Mouse (Mus musculus): ENCODE measurements around the gene Zfp362. TPM values are rescaled to one million over a fixed set of nuclear protein-coding genes. Genes with fewer than 3 reads are reported as not detected.

Gene Zfp362
- polyA plus RNA-seq, 1 experiment: 8.2 TPM

DNA sequence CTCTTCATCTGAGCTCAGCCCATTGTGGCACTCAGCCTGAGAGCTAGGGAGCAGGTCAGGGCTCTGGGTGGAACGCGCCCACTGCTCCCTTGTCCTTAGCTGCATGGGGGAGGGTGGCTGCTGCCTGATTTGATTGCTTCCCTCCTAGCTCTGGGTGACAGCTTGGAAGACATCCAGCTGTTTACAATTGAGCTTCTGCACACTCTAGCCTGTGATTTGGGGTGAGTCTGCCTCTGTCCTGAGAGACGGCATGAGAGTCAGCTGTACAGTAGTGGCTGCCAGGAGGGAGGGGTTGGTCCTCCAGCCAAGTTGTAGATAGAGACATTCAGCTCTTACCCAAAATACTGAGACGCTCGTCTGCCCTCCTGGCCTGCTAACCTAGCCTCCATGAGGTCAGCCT lies 71.6 kb downstream of the Zfp362 start:
- peak overlapping the region; percentile 66 for H3K27ac ChIP-seq (replicated peaks; ENCODE audit: low read depth, low read length)
- no peak overlapping the region for H3K4me3 ChIP-seq (ENCODE audit: insufficient read depth, low read depth, low read length)
- peaks cover 41% of the 10 kb centered on the region for H3K4me1 ChIP-seq (ENCODE audit: control insufficient read depth, insufficient read depth, insufficient read length, low read length)

DNA sequence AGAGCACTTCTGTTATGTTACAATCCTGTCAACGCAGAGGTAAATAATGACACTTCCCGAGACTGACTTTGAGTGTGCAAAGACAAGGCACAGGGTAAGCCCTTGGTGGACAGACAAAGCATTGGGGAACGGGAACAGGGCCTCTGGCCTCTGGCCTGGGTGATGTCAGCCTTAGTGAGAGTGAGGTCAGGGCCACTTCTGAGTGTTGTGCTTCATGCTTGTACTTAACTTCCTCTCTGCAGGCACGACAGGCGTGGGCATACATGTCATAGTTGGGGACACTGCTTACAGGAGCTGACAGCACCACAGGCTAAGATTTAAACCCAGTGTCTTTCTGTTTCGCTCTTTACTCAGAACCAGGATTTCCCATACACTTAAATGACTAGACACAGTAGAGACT lies 72.3 kb downstream of the Zfp362 start:
- Histone ChIP-seq H3K4me3 (ENCODE audit: insufficient read depth, low read depth, low read length) (no peak overlapping the region), H3K27ac (replicated peaks; ENCODE audit: low read depth, low read length) (peak overlapping the region; percentile 66), H3K4me1 (ENCODE audit: control insufficient read depth, insufficient read depth, insufficient read length, low read length) (peaks cover 44% of the 10 kb centered on the region)

DNA sequence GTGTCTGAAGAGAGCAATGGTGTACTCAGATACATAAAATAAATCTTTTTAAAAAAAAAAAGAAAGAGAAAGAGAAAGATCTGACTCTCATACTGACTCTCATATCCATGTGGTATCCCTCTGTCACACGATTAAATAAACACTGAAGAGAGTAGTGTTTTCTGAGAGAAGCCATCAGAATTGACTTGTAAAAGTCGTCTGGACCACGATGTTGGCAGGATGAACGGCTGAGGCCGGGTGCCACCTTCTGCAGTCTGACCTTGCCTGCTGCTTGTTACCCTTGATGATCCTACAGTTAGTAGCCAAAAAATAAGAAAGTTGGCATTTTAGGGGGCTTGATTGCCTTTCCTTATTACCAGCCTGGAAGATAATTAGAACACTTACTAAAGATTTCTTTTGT lies 73.1 kb downstream of the Zfp362 start:
- Histone ChIP-seq H3K4me1 (ENCODE audit: control insufficient read depth, insufficient read depth, insufficient read length, low read length) (peaks cover 44% of the 10 kb centered on the region), H3K27ac (replicated peaks; ENCODE audit: low read depth, low read length) (no peak overlapping the region), H3K4me3 (ENCODE audit: insufficient read depth, low read depth, low read length) (no peak overlapping the region)

DNA sequence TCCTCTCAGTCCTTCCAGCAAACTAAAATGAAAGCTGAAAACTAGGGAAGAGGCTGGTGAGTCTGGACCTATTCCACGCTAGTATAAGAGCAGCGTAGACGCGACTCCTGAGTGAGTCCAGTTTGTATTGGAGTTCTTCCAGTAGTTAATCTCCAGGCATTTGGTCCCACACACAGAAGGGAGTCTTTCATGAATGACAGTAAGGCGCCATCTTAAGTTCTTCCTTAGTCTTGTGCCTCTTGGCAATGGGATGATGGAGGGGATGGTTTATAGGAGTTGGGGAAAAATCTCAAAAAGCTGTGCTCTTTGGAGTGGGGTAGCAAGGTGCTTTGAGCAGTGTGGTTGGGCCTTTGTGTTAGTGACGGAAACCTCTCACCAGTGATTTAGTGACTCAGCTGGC lies 75.6 kb downstream of the Zfp362 start:
- peak overlapping the region; percentile 8; the same call in 1 of the 2 replicates for H3K4me3 ChIP-seq (ENCODE audit: insufficient read depth, low read depth, low read length)
- H3K4me1 ChIP-seq (ENCODE audit: control insufficient read depth, insufficient read depth, insufficient read length, low read length): peaks cover 34% of the 10 kb centered on the region
- H3K27ac ChIP-seq (replicated peaks; ENCODE audit: low read depth, low read length): peak overlapping the region; percentile 84

DNA sequence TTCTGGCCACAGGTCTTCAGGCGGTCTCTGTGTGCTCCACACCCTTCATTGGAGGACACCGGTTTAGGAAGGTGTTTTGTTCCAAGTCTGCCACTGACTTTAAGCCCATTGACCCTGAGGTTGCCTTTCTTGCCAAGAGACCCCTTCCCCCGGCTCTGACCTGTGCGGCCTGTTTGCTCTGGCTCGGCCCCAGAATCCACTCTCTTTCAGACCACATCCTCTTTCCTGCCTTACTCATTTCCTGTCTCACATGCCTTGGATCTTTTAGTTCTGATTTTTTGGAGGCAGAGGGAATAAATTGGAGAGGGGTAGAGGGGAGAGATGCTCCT lies 76.2 kb downstream of the Zfp362 start:
- peaks cover 29% of the 10 kb centered on the region for H3K4me1 ChIP-seq (ENCODE audit: control insufficient read depth, insufficient read depth, insufficient read length, low read length)
- H3K4me3 ChIP-seq (ENCODE audit: insufficient read depth, low read depth, low read length): peak overlapping the region; percentile 96
- H3K27ac ChIP-seq (replicated peaks; ENCODE audit: low read depth, low read length): peak overlapping the region; percentile 84

DNA sequence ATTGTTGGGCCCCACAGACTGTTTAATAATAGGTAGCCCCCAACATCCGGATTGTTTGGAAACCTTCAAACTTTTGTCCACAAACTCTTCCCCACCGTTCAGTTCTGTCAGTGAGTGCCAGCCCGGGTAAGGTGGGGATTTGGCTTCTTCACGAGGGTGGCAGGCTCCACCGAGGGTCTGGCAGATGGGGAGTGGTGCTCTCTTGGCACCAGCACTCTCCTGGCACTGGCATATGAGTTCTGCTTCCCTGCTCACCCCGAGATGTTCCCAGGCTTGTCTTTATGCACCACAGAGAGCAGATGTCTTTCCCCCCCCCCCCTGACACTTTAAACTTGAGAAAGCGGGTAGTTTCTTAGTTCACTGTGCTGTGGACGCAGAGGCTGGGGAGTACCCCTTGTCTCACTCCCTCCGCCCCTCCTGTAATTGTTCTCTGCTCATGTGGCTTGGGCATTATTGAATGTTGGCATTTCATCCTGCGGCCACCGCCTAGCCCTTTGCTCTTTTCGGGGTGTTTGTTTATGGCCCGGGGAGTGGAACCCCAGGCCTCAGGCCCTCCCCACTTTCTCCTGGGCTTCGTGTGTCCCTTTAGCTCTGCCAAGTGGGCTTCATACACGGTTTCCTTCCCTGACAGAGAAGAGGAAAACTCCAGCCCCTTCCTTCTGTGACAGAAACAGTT lies 76.7 kb downstream of the Zfp362 start:
- peak overlapping the region; percentile 96 for H3K4me3 ChIP-seq (ENCODE audit: insufficient read depth, low read depth, low read length)
- peaks cover 24% of the 10 kb centered on the region for H3K4me1 ChIP-seq (ENCODE audit: control insufficient read depth, insufficient read depth, insufficient read length, low read length)
- peak overlapping the region; percentile 84 for H3K27ac ChIP-seq (replicated peaks; ENCODE audit: low read depth, low read length)

DNA sequence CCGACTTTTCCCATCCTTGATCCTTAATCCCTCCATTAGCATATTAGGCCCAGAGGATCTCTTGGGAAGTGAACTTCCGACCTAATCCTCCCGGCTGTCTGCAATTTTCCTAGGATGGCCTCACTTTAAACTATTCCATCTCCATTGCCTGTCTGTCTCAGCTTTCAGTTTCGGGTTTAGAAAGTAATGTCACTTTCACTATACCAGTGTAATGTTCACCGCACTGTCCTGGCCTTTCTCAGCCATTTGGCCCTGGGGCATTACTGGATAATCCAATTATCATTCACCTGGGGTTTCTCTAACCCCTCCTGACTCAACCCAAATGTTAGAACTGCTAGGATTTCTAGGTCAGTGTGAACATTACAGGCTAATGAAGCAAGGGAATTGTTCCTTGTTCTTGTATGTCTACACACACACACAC lies 77.4 kb downstream of the Zfp362 start:
- peaks cover 16% of the 10 kb centered on the region for H3K4me1 ChIP-seq (ENCODE audit: control insufficient read depth, insufficient read depth, insufficient read length, low read length)
- peak overlapping the region; percentile 96 for H3K4me3 ChIP-seq (ENCODE audit: insufficient read depth, low read depth, low read length)
- peak overlapping the region; percentile 80 for H3K27ac ChIP-seq (replicated peaks; ENCODE audit: low read depth, low read length)

DNA sequence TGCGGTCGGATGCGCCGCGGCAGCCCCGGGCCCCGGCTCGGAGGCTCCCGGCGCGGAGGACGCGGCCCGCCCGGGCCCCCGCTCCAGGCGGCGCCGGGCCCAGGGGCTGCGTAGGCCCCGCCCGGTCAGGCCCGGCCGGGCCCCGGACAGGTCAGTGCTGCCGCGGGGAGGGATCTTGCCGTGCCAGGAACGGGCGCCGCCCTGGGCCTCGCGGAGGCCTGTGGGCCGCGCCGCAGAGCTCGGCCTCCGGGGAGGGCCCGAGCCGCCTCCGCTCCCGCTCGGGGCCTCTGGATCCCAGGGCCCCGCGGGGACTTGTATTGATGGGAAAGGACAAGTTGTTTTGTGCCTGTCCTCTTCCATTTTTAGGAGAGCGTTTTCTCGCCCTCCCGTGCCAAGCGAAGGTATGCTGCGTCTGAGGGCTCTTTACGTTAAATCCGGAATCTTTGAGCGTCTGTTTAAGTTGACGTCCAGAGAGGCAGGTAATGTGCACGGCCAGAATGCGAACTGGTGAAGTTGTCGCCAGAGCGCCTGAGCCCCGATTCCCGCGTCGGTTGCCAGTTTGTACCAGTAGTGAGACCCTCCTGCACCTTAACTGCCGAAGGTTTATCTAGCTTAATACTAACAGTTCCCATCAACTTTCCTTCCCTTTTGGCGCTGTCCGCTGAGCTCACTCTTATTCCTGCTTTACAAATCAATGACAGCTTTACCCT lies 78.0 kb downstream of the Zfp362 start:
- H3K4me3 ChIP-seq (ENCODE audit: insufficient read depth, low read depth, low read length): peak overlapping the region; percentile 96
- H3K27ac ChIP-seq (replicated peaks; ENCODE audit: low read depth, low read length): peak overlapping the region; percentile 80
- H3K4me1 ChIP-seq (ENCODE audit: control insufficient read depth, insufficient read depth, insufficient read length, low read length): peaks cover 13% of the 10 kb centered on the region

DNA sequence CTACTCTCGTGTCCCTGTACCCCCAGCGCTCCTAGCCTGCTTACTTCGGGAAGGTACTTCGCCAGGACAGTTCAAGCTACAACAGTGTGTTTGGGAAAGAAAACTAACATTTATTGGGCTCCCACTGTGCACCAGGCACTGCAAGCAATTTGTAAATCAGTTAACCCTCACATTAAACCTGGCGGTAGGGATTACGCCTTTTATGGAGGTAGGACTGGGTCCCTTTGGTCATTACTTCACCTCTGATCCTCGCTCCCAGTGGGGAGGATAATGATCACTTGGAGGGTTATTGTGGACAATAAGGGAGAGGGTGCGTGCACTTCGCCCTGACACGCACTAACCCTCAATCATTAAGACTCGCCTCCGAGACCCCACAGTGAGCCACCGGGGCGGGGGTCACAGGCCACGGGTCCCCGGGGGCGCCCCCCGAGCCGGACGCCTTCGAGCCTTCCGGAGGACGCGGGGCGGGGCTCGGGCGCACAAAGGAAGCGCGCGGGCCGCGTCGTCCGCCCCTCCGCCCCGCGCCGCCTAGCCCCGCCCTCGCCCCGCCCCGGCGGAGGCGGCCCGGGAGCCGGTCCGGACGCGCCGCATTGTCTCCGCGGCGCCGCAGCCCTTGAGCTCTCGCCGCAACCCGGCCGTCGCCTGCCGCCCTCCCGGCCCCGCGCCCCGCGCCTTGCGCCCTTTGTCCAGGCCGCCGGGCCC lies 78.7 kb downstream of the Zfp362 start:
- Histone ChIP-seq H3K4me3 (ENCODE audit: insufficient read depth, low read depth, low read length) (peak overlapping the region; percentile 96), H3K27ac (replicated peaks; ENCODE audit: low read depth, low read length) (peak overlapping the region; percentile 88), H3K4me1 (ENCODE audit: control insufficient read depth, insufficient read depth, insufficient read length, low read length) (peaks cover 13% of the 10 kb centered on the region)

DNA sequence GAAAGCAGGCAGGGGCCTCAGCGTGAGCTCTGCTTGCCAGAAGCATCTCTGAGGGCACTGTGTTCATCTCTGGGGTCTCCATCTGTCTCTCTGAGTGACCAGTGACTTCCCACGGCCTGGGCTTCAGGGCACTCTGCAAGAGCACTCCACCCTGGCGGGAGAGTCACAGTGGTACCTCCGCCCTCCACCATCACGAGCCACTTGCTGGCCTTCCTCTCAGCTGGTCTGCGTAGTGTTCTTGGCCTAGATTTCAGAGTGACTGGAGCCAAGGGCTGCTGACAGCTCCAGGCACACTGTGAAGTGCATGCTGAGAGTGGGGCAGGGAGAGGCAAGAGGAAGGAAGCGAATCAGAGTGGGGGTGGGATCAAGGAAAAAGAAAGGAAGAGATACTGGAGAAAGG lies 81.8 kb downstream of the Zfp362 start:
- H3K4me3 ChIP-seq (ENCODE audit: insufficient read depth, low read depth, low read length): no peak overlapping the region
- no peak overlapping the region for H3K27ac ChIP-seq (replicated peaks; ENCODE audit: low read depth, low read length)
- H3K4me1 ChIP-seq (ENCODE audit: control insufficient read depth, insufficient read depth, insufficient read length, low read length): peaks cover 4% of the 10 kb centered on the region

DNA sequence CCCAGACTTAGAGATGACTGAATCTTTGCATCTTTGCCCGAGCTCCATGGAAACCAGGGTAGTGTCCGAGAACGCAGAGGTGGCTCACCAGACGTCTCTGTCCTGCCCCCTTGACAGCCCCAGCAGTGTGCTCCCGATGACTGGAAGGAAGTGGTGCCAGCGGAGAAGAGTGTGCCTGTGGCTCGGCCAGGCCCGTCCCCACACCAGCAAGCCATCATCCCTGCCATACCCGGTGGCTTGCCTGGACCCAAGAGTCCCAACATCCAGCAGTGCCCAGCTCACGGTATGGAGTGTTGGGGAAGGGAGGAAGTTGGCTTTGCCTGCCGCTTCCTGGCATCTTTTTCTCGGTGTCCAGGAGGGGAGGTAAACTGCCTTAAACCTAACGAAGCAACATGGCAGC lies 82.4 kb downstream of the Zfp362 start:
- no peak overlapping the region for H3K27ac ChIP-seq (replicated peaks; ENCODE audit: low read depth, low read length)
- H3K4me3 ChIP-seq (ENCODE audit: insufficient read depth, low read depth, low read length): no peak overlapping the region
- H3K4me1 ChIP-seq (ENCODE audit: control insufficient read depth, insufficient read depth, insufficient read length, low read length): peaks cover 2% of the 10 kb centered on the region; the same call in 1 of the 2 replicates

Other genes starting within 250 kb of the Zfp362 start
- 0.44 and 0.96 TPM in 2 replicates for gene Zscan20, start 195.9 kb downstream of the Zfp362 start, polyA plus RNA-seq (2012; ENCODE audit: insufficient read depth, insufficient read length, missing spikeins)
- gene Tlr12, start 187.4 kb downstream of the Zfp362 start, polyA plus RNA-seq (2012; ENCODE audit: insufficient read depth, insufficient read length, missing spikeins): not detected in 2 replicates
- gene Phc2, start 151.3 kb downstream of the Zfp362 start, polyA plus RNA-seq (2012; ENCODE audit: insufficient read depth, insufficient read length, missing spikeins): 18.9 and 22.4 TPM in 2 replicates
- not detected in 2 replicates for gene A3galt2, start 50.7 kb downstream of the Zfp362 start, polyA plus RNA-seq (2012; ENCODE audit: insufficient read depth, insufficient read length, missing spikeins)
- 0.40 and 0.50 TPM in 2 replicates for gene Trim62, start 77.5 kb upstream of the Zfp362 start, polyA plus RNA-seq (2012; ENCODE audit: insufficient read depth, insufficient read length, missing spikeins)
- 3.8 and 4.8 TPM in 2 replicates for gene Azin2, start 156.4 kb upstream of the Zfp362 start, polyA plus RNA-seq (2012; ENCODE audit: insufficient read depth, insufficient read length, missing spikeins)
- gene Ak2, start 185.9 kb upstream of the Zfp362 start, polyA plus RNA-seq (2012; ENCODE audit: insufficient read depth, insufficient read length, missing spikeins): 311 and 382 TPM in 2 replicates